Mouse (Mus musculus) E14TG2a.4 (cell line): ENCODE measurements around the gene Rundc3a.

Experiments
- CTCF ChIP-seq: conservative IDR thresholded peaks from 2 replicates; pipeline ENCODE4 v1.5.1; 2014; ENCODE audit warnings: low read length
- NANOG ChIP-seq: IDR thresholded peaks from 2 replicates; pipeline ENCODE4 v1.6.1; 2014; ENCODE audit warnings: borderline replicate concordance, low read length, mixed read lengths
- POU5F1 ChIP-seq: IDR thresholded peaks from 2 replicates; pipeline ENCODE4 v1.6.1; 2014; ENCODE audit warnings: low read length, borderline replicate concordance

DNA sequence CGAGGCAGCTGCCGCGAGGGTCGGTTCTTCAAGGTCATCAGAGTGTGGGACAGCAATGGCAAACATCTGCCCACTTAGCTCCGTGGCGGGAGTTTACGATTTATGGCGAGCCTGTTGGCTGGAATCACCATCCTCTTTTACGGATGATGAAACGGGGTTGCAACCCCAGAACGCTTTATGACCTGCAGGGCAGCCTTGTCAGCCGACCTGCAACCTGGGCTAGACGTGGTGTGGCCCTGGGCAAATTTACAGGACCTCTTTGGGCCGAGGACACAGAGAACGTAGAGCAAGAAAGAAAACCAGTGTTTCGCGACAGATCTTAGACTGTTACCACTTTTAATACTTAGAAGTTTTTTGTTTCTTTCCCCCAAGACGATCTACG is 14.6 kb downstream of the Rundc3a start, which contains the start of gene Slc25a39:
- no peak for TF ChIP-seq CTCF
- TF ChIP-seq NANOG = no peak
- no peak for TF ChIP-seq POU5F1
